Mouse (Mus musculus) kidney, adult 2 months (tissue): ENCODE data around the gene Ckap4.

ENCODE experiments used
- CTCF ChIP-seq: fragments of 200-500 bp; conservative IDR thresholded peaks from 2 replicates; pipeline ENCODE4 v1.5.1; 2011; ENCODE audit warnings: low read depth, mild to moderate bottlenecking, control low read depth, low read length, moderate library complexity, mixed read lengths; ENCODE audit not compliant: insufficient read depth, insufficient read length
- POLR2A ChIP-seq: fragments of 200-500 bp; IDR thresholded peaks from one replicate; pipeline ENCODE4 v1.6.1; 2011; ENCODE audit warnings: low read depth, low read length, control low read depth

DNA sequence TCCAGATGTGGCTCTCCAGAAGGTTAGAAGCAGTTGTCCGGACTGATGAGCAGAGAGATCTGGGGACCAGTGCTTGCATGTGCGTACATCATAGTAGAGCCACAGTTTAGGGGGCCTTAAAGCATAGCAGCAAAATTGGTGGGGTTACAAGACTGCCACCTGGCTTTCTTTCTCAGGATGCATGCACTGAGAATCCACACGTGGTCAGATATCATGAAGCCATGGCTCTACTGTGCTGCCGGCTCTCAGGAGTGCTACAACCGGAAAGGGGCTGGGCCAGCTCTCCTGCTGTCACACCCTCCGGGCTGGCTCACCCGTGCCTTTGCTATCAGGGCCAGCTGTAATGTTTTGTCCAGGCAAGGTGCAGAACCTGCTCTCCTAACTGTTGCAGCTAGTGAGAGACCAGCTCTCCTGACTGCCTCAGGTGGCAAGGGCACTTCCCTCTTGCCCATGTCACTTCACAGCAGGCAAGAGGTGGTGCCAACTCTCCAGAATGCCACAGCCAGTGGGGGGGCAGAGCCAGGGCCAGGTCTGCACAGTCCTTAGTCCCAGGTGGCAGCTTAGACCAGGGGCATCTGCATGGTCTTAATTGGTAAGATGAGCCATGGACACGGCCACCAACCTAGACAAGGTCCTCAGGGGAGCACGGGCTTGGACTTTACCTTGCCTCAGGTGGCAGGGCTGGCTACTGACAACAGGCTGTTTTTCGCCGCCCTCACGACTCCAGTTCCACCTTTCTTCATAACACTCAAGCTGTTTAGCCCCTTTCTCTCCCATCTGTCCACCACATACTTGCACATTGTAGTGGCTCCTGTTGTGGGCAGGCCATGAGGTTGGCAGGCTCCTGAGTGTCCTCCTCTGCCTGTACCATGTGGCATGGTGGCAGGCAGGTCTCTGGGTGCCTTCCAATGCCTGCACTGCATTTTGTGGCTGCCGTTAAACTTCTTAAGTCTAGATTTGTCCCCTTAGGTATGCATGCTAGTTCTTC, 29.0 kb upstream of the Ckap4 start:
- no peak for TF ChIP-seq CTCF
- TF ChIP-seq POLR2A, result no peak
